Mouse (Mus musculus) liver, embryonic 16.5 days (tissue): ENCODE data around the gene Smim22. TPM values are rescaled to one million over a fixed set of nuclear protein-coding genes. Genes with fewer than 3 reads are reported as not detected.

ENCODE experiments used
- ATAC-seq: fragments of 200-750 bp; cut with Nextera tagmentation; 2 replicates; pipeline ENCODE4 v1.8.0; 2017; ENCODE audit warnings: low read depth, mild to moderate bottlenecking, moderate number of reproducible peaks, moderate library complexity
- H3K27ac ChIP-seq: fragments of 300-500 bp; sonication (generic); 2 replicates; pipeline ENCODE4 v1.5.1; 2014; ENCODE audit warnings: mild to moderate bottlenecking, low read length
- H3K27me3 ChIP-seq: fragments of 300-500 bp; sonication (generic); 2 replicates; pipeline ENCODE4 v1.6.1; 2014; ENCODE audit warnings: low read depth, low read length, mixed read lengths; ENCODE audit not compliant: control insufficient read depth, insufficient read depth
- H3K36me3 ChIP-seq: fragments of 300-500 bp; sonication (generic); 2 replicates; pipeline ENCODE4 v1.6.1; 2014; ENCODE audit warnings: mild to moderate bottlenecking; ENCODE audit not compliant: control insufficient read depth, insufficient read depth
- H3K4me1 ChIP-seq: fragments of 300-500 bp; sonication (generic); 2 replicates; pipeline ENCODE4 v1.6.1; 2014; ENCODE audit warnings: low read depth, low read length, mixed read lengths; ENCODE audit not compliant: control insufficient read depth
- H3K4me2 ChIP-seq: fragments of 300-500 bp; sonication (generic); 2 replicates; pipeline ENCODE4 v1.6.1; 2014; ENCODE audit warnings: low read depth, low read length, mixed read lengths
- H3K4me3 ChIP-seq: fragments of 300-500 bp; sonication (generic); 2 replicates; pipeline ENCODE4 v1.5.1; 2014; ENCODE audit warnings: low read depth, mild to moderate bottlenecking, low read length
- H3K9ac ChIP-seq: fragments of 300-500 bp; sonication (generic); 2 replicates; pipeline ENCODE4 v1.6.1; 2014; ENCODE audit warnings: low read depth, low read length
- H3K9me3 ChIP-seq: fragments of 300-500 bp; sonication (generic); replicated peaks from 2 replicates; pipeline ENCODE4 v1.6.1; 2016; ENCODE audit warnings: low read length; ENCODE audit not compliant: control insufficient read depth
- WGBS: fragments of 180-500 bp; shearing (Covaris S2); extraction: QIAGEN DNeasy Blood & Tissue Kit; methylation state at CpG from one replicate; pipeline ENCODE4 v1.1.7; 2014; ENCODE audit not compliant: insufficient replicate concordance; 5-methylcytosine and 5-hydroxymethylcytosine counted together
- polyA plus RNA-seq: library from polyadenylated mRNA; unstranded; fragments of >200 nt; fragmentation: Nextera tagmentation; extraction: Ambion mirVana; gene quantifications from 2 replicates; pipeline ENCODE4 v1.2.1, GENCODE M21; 2015

The Smim22 gene
- 9.0 and 9.4 TPM in 2 replicates for polyA plus RNA-seq

DNA sequence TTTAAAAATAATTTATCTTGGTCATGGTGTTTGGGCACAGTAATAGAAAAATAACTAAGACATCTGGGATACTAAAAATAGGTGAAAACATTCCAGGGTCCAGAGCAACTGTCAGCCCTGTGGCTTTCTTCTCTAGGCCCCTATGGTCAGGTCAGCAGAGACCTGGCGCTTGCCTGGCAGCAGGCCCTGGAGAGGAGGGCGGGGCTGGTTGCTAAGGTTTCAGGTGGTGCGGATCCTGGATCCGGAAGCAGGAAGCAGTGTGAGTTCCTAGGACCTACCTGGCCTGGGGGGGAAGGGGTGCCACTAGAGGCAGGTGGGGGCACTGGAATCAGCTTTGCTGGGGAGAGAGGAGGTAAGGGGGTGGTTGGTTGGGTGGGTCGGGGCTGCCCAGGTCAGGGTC is at the start of gene Smim22:
Gene Smim22 (plus strand): TSS at position 222 of the 400 bp plus-strand sequence.
- ATAC-seq: peak; percentile 48
- 64% methylated on average over 5 of the region's 5 CpGs for WGBS
- Histone ChIP-seq H3K9ac (no peak within 1 kb of the TSS), H3K36me3 (no peaks in the 10 kb centered on the region), H3K4me1 (peaks cover 12% of the 10 kb centered on the region), H3K9me3 (no peaks in the 10 kb centered on the region), H3K27ac (no peak within 1 kb of the TSS), H3K4me3 (no peak within 1 kb of the TSS), H3K27me3 (no peaks in the 10 kb centered on the region), H3K4me2 (no peak within 1 kb of the TSS)

DNA sequence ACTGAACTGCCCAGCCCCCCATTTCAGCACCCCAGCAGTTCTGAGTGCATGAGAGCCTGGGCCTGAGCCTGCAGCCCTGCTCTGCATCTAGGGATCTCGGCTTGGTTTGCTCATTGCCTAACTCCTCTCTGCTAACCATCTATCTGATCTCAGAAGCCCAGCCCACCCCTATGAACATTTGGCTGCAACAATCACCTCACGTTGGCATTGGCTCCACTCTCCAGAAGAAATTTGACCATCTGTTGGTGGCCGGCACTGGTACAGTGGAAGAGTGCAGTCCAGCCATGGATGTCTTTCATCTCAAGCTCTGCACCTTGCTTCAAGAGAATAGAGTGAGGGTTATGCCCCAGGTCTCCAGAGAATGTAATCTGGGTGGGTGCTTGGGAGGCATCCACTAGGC is 49.6 kb upstream of the Smim22 start:
- no peak overlapping the region for H3K9ac ChIP-seq
- 67% methylated on average over 3 of the region's 3 CpGs for WGBS
- peaks cover 5% of the 10 kb centered on the region for H3K4me1 ChIP-seq
- no peaks in the 10 kb centered on the region; the same call in 1 of the 2 replicates for H3K36me3 ChIP-seq
- no peak overlapping the region for H3K4me2 ChIP-seq
- no peaks in the 10 kb centered on the region for H3K9me3 ChIP-seq
- H3K27ac ChIP-seq: no peak overlapping the region
- H3K27me3 ChIP-seq: no peaks in the 10 kb centered on the region
- no peak for ATAC-seq
- H3K4me3 ChIP-seq: no peak overlapping the region

DNA sequence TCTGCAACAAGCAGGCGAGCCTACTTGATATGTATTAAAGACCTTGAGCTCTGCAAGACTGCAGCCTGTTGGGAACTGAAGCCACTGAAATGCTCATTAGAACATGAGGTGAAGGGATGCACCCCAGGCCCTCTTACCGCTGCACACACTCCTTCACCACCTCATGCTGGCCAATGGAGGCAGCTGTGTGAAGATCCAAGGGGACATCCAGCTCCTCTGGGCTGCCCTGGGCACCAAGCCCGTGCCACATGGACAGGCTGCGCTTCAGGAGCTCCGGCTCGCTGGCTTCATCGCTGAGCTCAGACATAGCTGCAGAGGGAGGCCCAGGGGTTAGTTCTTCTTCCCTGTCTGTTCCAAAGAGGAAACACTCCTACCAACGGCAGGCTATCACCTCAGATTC is 46.8 kb upstream of the Smim22 start:
- Histone ChIP-seq H3K4me3 (no peak overlapping the region), H3K4me2 (no peak overlapping the region), H3K27me3 (no peaks in the 10 kb centered on the region), H3K9ac (no peak overlapping the region), H3K27ac (no peak overlapping the region), H3K9me3 (no peaks in the 10 kb centered on the region), H3K4me1 (peaks cover 14% of the 10 kb centered on the region), H3K36me3 (no peaks in the 10 kb centered on the region; the same call in 1 of the 2 replicates)
- ATAC-seq: no peak
- WGBS: 68% methylated on average over 8 of the region's 8 CpGs

DNA sequence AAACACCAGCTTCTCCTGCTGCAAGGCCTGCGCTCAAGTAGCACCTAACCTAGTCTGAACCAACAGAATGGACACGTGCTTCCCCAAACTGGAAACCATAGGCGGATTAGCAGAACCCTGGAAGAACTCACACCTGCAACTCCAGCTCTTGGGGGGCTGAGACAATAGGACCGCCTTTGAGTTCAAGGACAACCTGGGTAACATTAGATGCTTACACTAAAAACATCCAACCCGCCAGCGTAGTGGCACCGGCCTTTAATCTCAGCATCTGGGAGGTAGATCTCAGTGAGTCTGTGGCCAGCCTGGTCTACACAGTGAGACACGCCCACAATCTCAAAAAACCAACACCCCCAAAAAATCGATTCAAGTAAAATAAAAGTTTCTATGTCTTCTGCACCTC is 43.7 kb upstream of the Smim22 start:
- Histone ChIP-seq H3K4me2 (peak overlapping the region; percentile 96), H3K9ac (peak overlapping the region; percentile 94), H3K27ac (no peak overlapping the region), H3K4me3 (peak overlapping the region; percentile 81), H3K9me3 (no peaks in the 10 kb centered on the region), H3K4me1 (peaks cover 14% of the 10 kb centered on the region), H3K36me3 (no peaks in the 10 kb centered on the region), H3K27me3 (no peaks in the 10 kb centered on the region)
- 27% methylated on average over 9 of the region's 9 CpGs for WGBS
- no peak for ATAC-seq

DNA sequence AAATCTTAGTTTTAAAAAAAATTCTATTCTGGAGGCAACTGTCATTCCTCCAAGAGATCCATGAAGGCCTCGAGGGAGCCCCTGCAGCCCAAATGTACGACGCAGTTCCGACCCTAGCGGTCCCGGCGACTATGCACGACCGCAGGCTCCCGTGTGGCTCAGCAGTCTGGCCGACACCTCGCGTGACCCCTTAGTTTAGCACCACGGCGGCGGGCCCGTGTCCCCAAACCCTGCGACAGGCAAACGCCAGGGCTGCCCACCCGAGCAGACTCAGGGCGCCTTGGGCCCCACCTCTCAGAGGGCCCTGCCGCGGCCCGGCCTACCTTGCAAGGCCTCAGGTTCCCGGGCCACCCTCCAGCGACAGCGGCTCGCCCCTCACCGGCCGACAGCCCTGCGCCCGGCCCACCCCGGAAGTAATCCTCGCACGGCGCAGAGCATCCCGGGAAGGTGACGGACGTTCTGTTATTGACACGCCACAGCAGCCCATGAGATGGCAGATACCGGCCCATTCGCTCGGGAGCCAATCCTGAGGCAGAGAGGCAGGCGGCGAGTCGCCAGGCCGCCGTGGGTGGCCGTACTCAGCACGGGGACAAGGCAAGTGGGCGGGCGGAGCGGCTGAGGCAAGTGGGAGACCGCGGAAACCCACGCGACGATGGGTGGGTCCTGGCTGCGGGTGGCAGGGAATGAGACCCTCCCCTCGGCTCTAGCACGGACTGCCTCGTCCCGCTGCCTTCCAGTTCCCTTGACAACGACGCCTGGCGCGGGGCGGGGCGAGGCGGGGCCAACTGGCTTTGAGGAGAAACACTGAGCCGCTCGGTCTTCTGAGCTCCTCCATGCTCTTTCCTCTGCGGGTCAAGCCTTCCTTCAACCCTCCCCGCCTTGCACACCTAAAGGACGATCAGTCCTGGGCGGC is 43.0 kb upstream of the Smim22 start, which contains the start of gene Anks3:
Gene Anks3 (minus strand): TSS at position 409 of the 913 bp plus-strand sequence.
- Histone ChIP-seq H3K9ac (peak within 1 kb of the TSS; percentile 94), H3K4me2 (peak within 1 kb of the TSS; percentile 96), H3K27ac (peak within 1 kb of the TSS; percentile 91), H3K36me3 (no peaks in the 10 kb centered on the region), H3K4me3 (peak within 1 kb of the TSS; percentile 81), H3K9me3 (no peaks in the 10 kb centered on the region), H3K27me3 (no peaks in the 10 kb centered on the region), H3K4me1 (peaks cover 14% of the 10 kb centered on the region)
- ATAC-seq: peak; percentile 98
- WGBS: under 1% methylated on average over 74 of the region's 76 CpGs

DNA sequence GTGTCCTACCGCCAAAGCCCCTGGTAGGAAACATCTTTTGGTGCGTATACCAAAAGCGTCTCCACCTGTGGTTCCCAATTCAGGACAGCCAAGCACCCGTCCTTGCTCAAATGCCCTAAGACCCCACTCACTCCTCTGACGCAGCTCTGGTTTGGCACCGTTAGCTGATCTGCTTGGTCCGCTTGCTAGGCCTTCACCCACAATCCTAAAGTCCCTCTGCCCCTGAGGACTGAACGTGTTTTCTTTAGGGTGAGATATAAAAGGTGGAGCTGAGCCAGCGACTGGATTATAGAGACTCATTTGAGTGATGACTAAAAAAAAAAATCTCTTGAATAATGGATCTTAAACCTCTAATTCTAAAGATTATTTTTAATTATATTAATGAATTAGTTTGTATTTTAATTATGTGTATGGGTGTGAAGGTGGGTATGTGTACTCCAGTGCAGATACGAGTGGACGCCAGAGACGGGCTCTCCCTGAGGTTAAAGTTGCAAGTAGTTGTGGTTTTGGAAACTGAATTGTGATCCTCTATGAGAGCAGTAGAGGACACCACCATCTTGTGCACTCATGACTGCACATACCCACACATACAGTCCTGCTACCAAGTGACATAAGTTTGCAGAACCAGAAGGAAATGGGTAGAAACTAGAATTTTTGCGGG is 42.2 kb upstream of the Smim22 start:
- no peaks in the 10 kb centered on the region for H3K27me3 ChIP-seq

DNA sequence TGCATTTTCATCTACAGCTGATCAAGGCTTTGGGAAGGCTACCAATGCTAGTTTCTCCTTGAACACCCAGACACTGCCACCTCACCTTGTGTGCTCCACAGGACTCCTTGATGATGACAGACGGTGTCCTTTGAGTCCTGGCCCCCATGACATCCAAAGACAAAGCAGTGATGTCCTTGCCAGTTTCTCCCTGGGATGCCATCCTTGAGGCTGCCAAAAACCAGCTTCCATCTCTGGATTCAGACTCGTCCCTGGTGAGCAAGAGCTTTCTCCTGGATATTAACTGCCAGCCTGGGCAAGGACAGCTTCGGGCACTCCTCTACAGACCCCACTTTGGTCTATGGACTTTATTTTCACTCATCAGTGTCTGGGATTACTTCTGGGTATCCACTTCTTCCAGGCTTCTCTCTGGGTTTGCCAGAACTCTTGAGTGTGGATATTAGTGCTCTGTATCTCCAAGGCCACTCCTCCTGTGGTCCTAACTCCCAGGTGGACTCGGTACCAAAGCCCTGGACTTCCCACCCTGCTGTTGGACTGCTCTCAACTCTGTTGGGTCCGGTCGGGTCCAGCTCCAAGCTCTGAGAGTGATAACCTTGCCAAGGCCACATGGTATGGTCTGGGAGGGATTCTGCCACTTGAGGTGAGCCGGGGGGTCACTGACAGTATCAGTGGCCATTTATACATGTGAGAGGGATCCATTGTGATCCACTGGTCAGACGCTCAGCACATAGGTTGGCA is 41.5 kb upstream of the Smim22 start:
- no peak overlapping the region for H3K4me2 ChIP-seq
- no peak overlapping the region for H3K27ac ChIP-seq
- no peaks in the 10 kb centered on the region for H3K36me3 ChIP-seq
- no peaks in the 10 kb centered on the region for H3K27me3 ChIP-seq
- WGBS: 72% methylated on average over 8 of the region's 8 CpGs
- H3K4me1 ChIP-seq: peaks cover 14% of the 10 kb centered on the region
- no peak overlapping the region for H3K9ac ChIP-seq
- no peak overlapping the region for H3K4me3 ChIP-seq
- H3K9me3 ChIP-seq: no peaks in the 10 kb centered on the region
- ATAC-seq: no peak

More for the DNA sequence above, 42.2 kb upstream of the Smim22 start:
- ATAC-seq: no peak
- Histone ChIP-seq H3K9ac (peak overlapping the region; percentile 94), H3K36me3 (no peaks in the 10 kb centered on the region), H3K4me3 (peak overlapping the region; percentile 81), H3K4me1 (peaks cover 14% of the 10 kb centered on the region), H3K4me2 (peak overlapping the region; percentile 96), H3K27ac (peak overlapping the region; percentile 91), H3K9me3 (no peaks in the 10 kb centered on the region)
- WGBS: 12% methylated on average over 13 of the region's 13 CpGs

DNA sequence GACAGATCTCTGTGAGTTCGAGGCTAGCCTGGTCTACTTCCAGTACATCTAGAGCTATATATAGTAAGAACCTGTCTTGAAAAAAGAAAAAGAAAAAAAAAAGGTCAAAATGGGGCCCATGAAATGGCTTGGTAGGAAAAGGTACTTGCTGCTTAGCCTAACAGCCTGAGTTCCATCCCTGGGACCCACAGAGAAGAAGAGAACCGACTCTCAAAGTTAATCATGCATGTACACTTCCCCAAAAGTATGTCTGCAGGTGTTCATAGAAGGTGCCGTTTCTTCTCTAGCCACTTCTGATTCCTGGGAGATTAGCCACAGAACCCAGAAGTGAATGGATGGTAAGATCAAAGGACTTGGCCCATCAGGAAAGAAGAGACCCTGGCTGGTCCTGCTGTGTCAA is 38.7 kb upstream of the Smim22 start:
- H3K4me1 ChIP-seq: peaks cover 4% of the 10 kb centered on the region
- no peak overlapping the region for H3K9ac ChIP-seq
- no peaks in the 10 kb centered on the region for H3K9me3 ChIP-seq
- no peaks in the 10 kb centered on the region for H3K27me3 ChIP-seq
- no peak overlapping the region for H3K4me3 ChIP-seq
- WGBS: 56% methylated on average over 3 of the region's 3 CpGs
- H3K4me2 ChIP-seq: no peak overlapping the region
- H3K27ac ChIP-seq: no peak overlapping the region
- no peak for ATAC-seq
- H3K36me3 ChIP-seq: no peaks in the 10 kb centered on the region
